Mouse (Mus musculus): ENCODE measurements around the gene Rad51c.
"Not testable (repeated sequence)": the region's sequence is repeated elsewhere in the genome, so short reads cannot be mapped to it uniquely, and the experiment has no call there.

Rad51c gene

DNA sequence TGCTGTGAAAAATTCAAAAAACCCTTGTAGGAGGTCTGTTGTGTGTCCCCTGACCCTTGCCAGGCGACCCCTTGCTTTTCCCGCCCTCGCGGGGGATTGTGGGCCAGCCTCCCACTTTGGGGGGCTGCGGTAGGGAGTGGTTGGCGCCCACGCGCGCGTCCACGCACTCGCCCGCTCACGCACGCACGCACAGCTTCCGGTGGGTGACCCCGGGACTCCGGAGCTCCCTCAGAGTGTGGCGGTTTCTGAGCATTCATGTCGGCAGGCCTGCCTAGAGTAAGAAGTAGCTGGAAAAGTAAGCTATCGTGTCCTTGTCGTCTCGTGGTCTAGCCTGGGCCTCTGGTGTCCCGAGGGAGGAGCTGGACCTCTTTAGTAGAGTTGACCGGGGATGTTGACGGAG, at the start of gene Rad51c, which contains the start of gene Tex14:
TSS of gene Rad51c (minus strand) at position 79 of the 400 bp plus-strand sequence.
TSS of gene Tex14 (plus strand) at position 190 of the 400 bp plus-strand sequence.
- DNase-seq = peak; percentile 21

DNA sequence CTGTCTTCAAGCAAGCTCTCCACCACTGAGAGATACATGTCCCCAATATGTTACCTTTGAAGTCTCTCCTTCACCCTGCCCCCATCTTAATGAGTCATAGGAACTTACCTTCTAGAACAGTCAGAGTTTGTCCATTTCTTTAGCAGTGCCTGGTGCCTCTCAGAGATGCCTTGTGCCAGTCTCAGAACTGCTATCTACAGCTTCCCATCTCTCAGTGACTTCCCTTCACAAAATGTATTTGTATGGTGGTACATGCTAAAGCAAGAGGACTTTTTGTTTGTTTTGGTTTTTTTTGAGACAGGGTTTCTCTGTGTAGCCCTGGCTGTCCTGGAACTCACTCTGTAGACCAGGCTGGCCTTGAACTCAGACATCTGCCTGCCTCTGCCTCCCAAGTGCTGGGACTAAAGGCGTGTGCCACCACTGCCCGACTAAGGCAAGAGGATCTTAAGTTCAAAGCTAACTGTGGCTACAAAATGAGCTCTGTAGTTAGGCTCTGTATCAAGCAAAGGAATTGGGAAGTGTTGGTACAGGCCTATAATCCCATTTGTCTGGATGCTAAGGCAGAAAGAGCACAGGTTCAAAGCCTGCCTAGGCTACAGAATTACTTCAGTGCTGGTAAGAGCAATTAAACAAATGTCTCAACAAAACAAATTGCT, 49.4 kb upstream of the Rad51c start:
- DNase-seq = no peak

DNA sequence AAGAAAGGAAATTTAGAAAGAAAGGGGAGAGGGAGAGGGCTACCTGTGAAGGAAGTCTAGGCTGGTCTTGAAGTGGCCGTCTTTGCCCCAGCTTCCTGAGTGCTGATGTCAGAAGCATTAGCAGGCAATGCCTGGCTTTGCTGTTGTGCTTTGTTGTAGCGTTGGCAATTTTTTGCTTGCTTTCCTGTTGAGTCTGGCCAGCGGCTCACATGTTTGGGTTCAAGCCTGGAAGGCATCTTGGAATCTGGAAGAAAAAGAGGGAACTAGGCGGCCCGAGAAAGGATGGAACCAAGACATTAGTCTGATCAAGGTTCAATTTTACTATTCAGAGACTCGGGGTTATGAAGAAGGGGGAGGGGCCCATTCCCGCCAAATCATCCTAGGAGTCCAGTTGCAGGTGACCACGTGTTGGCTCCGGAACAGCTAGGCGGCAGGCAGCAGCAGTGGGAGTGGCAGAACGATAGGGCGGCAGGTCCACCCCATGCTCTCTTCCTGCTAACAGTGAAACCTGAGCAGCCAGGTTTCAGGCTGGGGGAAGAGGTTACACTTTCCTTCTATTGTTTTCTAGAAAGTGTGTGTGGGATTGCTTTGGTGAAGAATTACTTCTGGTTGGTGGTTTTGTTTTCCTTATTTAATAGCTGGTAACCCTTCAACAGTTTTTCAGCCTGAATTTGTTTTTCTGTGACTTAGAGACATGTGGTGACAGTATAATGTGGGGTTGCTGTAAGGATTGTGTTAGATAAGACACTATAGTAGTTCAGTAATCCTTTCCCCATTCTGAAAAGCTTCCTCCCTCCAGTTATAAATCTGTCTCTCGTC, 48.7 kb upstream of the Rad51c start:
- DNase-seq = no peak

DNA sequence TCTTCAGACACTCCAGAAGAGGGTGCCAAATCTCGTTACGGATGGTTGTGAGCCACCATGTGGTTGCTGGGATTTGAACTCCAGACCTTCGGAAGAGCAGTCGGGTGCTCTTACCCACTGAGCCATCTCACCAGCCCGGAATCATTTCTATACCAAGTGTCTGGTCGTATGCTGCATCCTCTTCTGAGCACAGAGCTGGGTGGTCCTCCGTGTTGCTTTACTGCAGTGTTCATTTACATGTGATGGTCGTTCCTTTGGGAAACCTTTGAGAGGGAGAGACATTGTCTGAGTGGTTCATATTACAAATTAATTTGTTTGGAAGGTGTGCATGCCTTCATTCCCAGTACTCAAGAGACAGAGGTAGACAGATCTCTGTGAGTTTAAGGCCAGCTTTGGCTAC, 48.0 kb upstream of the Rad51c start:
- not testable (repeated sequence) for DNase-seq

DNA sequence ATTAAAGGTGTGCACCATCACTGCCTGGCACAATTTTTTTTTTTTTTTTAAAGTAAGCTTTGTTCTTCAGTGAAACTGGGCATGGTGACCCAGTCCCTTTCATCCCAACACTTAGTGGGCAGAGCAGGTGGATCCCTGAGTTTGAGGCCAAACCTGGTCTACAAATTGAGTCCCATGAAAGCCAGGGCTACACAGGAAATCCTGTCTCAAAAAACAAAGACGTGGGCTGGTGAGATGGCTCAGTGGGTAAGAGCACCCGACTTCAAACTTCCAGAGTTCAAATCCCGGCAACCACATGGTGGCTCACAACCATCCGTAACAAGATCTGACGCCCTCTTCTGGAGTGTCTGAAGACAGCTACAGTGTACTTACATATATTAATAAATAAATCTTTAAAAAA, 45.1 kb upstream of the Rad51c start:
- not testable (repeated sequence) for DNase-seq

DNA sequence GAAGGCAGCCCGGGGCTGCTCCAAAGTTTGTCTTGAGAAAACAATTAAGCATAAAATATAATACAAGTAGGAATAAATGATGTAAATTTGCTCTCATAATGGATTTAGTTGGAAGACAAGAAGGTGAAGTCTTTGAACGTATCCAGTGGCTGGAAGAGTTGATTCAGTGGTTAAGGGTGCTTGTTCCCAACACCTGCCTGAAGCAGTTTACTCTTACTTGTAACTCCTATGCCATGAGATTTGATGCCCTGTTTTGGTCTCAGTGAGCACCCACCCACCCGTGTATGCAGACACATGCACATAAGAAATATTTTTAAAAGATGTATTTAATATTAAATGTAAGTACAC, 44.4 kb upstream of the Rad51c start:
- no peak for DNase-seq

DNA sequence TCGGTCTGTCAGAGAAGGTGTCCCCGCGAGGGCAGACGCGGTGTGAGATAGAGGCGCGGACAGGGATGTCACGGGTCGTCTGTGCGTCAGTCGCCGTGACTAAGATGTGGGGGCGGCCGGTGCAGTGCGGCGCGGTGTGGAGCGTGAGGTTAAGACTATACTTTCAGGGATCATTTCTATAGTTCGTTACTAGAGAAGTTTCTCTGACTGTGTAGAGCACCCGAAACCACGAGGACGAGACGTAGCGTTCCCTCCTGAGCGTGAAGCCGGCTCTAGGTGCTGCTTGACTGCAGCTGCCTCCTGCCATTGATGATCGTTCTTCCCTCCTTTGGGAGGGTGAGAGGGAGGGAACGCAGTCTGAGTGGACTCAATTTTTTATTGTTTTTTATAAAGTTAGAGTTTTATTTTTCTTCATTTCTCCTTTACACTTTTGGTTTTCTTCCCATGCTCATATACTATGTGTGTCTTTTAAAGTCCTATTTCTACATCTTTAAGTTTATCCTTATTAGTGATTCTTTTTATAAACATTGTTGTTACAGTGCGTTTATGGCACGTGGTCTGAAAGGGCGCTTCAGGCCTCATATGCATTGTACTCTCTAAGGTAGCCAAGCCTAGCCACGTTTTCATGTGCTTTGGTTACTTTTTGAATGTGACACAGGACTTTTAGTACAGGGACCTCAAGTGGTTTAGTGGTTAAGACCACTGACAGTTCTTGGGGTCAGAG, 43.9 kb upstream of the Rad51c start:
- DNase-seq = peak; percentile 49

DNA sequence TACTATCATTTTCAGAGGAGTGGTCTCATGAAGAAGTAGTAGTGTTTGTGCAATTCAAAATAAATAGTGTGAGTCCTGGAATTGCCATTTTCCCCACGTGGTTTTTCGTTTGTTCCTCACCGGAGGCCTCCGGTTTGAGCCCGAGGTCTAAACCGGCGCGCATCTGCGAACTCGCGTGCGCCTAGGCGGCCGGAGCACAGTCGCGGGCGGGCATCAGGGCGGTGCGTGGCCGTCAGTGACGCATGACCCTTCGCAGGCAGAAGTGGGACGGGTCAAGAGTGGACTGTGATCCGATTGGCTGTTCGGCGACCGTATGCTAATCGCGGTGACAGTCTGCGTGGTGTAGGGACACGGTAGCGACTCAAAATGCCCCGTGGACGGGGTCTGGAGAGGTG, 43.3 kb upstream of the Rad51c start:
- peak; percentile 96 for DNase-seq

DNA sequence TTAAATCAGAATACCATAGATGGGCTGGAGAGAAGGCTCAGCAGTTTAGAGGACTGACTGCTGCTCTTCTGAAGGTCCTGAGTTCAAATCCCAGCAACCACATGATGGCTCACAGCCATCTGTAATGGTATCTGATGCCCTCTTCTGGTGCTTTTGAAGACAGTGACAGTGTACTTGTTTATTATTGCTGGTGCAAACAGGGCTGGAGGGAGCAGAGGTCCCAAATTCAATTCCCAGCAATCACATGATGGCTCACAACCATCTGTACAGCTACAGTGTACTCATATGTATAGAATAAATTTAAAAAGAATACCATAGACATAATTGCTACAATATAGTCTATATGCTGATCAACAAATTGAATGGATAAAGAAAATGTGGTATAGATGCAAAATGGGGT, 42.7 kb upstream of the Rad51c start:
- DNase-seq = no peak

DNA sequence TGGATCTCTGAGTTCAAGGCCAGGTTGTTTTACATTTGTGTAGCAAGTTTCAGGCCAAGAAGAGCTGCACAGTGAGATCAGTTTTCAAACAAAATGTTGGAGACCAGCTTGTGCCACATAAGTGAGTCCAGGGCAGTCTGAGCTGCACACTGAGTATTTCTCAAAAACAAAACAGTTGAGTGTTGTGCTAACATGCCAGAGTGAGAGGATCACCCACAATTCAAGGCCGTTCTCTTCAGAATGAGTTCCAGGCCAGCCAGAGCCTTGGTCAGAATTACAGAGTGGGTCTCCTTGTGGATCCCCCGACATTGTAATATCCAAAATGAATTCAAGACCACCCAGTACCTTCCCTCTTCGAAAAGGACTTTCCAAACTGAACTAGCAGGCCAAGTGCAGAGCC, 41.4 kb upstream of the Rad51c start:
- no peak for DNase-seq

DNA sequence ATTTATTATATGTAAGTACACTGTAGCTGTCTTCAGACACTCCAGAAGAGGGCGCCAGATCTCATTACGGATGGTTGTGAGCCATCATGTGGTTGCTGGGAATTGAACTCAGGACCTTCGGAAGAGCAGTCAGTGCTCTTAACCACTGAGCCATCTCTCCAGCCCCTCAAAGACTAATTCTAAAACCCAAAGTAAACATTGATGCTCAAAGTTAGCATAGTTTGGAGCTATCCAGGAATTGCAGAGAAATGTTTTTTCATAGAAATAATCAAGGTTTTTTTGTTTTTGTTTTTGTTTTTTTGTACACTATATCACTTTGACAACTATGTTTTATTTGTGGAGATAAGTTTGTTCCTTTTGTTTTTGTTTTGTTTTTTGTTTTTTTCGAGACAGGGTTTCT, 40.8 kb upstream of the Rad51c start:
- not testable (repeated sequence) for DNase-seq

DNA sequence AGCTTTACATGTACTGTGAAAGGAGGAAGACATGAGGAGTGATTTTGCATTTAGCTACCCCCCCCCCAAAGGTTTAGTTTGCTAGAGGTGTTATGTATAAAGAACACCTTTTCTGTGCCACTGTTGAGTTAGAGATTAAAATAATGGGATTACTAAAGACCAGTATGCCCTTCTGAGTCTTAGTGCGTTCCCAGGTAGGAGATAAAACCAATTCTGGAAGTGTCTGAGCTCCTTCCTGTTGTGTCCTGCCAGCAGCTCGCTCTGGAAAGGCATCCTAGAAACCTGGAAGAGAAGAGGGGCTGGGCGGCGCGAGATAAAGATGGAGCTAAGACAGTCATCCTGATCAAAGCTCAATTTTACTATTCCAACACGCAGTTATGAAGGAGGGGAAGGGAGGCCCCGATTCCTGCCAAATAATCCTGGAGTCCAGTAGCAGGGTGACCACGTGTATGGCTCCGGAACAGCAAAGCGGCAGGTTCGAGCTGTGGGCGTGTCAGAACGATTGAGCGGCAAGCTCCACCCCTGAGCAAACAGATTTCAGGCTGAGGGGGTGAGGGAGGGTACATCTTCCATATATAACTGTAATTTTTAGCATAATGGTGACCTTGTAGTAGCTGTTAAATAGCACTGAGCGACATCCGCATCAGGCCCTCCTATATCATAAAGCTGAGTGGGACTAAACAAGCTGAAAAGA, 40.1 kb upstream of the Rad51c start:
- no peak for DNase-seq

DNA sequence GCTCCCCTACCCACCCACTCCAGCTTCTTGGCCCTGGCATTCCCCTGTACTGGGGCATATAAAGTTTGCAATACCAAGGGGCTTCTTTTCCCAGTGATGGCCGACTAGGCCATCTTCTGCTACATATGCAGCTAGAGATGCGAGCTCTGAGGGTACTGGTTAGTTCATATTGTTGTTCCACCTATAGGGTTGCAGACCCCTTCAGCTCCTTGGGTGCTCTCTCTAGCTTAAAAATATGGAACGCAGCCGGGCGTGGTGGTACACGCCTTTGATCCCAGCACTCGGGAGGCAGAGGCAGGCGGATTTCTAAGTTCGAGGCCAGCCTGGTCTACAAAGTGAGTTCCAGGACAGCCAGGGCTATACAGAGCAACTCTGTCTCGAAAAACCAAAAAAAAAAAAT, 39.3 kb upstream of the Rad51c start:
- DNase-seq = not testable (repeated sequence)

DNA sequence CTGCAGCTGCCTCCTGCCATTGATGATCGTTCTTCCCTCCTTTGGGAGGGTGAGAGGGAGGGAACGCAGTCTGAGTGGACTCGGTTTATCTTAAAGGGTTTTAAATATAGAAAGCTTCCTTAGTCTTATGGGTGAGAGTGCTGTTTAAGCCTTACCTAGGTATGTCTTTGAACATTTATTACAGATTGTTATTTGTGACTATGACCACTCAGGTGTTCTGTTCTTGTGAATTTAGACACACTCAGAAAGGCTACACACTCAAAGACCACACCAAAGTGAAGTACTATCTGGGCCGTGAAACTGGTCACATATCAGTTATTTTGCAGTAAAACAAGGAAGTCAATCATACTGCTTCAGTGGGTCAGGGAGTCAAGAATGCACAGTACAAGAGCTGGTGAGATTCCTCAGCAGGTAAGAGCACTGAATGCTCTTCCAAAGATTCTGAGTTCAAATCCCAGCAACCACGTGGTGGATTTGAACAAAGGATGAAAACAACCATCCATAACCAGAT, 38.7 kb upstream of the Rad51c start:
- DNase-seq = peak; percentile 72

DNA sequence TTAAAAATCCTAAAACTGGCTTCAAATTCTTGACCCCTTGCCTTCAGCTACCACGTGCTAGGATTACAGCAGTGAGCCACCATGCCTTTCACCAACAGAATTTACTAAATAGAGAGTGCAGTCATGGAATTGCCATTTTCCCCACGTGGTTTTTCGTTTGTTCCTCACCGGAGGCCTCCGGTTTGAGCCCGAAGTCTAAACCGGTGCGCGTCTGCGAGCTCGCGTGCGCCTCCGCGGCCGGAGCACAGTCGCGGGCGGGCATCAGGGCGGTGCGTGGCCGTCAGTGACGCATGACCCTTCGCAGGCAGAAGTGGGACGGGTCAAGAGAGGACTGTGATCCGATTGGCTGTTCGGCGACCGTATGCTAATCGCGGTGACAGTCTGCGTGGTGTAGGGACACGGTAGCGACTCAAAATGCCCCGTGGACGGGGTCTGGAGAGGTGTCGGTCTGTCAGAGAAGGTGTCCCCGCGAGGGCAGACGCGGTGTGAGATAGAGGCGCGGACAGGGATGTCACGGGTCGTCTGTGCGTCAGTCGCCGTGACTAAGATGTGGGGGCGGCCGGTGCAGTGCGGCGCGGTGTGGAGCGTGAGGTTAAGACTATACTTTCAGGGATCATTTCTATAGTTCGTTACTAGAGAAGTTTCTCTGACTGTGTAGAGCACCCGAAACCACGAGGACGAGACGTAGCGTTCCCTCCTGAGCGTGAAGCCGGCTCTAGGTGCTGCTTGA, 38.1 kb upstream of the Rad51c start:
- DNase-seq = peak; percentile 87

DNA sequence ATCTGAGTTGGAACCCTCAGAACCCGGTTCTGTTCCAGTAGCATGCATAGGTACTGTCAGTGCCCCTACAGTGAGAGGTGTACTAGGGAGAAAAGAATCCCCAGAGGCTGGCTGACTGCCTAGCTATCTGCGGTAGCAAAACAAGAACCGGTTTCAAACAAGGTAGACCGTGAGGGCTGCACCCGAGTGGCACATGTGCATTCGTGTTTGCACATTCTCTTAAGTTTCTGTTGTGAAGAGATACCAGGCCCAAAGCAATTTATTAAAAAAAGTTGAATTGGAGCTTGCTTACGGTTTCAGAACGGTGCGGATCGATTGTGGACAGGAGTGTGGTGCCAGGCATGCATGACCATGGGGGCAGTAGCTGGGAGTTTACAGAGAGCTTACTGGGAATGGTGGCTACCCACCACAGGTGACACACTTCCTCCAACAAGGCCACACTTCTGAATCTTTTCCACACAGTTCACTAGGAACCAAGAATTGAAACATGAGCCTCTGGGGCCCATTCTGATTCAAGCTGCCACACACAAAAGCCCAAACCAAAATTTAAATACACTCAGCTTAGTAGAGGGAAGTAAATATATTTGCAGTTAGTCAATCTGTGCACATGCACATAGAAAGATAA, 35.2 kb upstream of the Rad51c start:
- no peak for DNase-seq

DNA sequence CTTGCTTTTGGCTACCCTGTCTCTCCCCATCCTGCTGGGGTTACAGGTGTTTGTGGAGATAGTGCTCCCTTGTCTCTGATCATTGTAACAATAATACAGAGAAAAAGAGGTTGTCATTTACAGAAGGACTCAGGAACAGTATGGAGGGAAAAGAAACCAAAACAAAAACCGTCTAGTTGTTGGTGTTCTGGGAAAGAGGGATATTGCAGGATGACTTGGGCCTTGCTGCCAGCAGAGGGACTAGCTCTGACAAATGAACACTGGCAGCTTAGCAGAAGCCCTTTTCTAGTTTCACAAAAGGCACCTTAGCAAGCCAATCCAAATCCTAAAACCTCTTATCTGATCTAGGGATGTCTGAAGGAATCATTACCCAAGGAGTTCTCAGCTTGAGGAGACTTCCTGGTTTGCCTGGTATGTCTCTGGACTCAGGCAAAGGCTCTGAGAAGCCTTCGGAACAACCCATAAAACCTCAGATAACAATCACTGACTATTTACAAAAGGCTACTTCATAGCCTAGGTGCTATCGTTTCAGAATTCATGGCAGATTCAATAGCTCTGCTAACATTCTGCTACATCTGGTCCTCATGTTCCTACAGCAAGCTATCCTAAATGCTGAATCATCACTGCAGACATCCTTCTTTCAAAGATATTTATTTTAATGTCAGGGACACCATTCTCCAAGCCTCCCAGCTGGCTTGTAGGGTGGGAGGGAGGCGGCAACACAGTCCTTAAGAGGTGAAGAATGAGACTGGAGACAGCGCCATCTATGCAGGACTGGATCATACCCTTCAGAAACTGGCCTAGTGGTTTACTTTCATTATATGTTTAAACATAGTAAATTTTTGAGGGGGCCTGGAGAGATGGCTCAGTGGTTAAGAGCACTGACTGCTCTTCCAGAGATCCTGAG, 31.8 kb upstream of the Rad51c start:
- DNase-seq = no peak

DNA sequence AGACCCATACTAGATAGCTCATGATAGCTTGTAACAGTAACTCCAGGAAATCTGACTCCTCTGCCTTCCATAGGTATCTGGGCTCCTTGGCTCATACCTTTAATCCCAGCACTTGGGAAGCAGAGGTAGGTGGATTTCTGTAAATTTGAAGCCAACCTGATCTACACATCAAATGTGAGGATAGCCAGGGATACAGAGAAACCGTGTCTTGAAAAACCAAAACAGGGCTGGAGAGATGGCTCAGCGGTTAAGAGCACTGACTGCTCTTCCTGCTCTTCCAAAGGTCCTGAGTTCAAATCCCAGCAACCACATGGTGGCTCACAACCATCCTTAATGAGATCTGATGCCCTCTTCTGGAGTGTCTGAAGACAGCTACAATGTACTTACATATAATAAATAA, 30.4 kb upstream of the Rad51c start:
- DNase-seq = not testable (repeated sequence)

DNA sequence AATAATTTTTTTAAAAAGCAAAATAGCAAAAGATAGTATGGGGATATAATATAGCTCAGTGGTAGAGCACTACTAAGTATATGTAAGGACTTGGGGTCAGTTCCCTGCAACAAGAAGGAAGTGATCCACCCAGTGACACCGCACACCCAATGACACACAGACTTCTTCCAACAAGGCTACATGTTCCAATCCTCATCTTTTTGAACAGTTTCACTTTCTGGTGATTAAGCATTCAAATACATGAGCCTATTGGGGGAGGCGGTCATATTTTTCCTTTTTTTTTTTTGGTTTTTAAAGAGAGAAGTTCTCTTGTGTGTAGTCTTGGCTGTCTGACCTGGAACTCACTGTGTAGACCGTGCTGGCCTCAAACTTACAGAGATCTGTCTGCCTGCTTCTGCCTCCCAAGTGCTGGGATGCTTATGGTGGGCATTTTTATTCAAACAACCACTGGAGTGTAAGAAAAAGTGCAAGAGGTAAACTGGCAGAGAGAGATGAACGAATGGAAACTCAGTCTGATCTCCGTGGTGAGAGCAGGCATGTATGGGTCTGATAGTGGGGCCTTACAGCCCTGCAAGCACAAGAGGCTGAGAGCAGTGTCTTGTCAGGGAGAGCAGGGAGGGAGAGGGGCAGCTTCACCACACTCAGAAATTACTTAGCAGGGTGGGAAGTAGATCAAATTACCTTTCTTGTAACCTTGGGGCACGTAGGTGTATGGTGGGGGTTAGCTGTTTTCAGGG, 28.3 kb upstream of the Rad51c start:
- no peak for DNase-seq

DNA sequence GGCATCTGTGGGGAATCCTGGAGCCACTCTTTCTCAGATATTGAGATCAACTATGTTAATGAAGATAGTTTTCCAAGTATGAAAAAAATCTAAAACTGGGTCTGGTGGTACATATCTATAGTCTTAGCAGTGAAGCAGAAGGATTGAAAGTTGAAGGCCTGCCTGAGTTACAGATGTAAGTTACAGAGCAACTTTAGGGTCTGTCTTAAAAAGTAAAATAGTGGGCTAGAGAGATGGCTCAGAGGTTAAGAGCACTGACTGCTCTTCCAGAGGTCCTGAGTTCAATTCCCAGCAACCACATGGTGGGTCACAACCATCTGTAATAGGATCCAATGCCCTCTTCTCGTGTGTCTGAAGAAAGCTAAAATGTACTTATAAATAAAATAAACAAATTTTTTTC, 27.7 kb upstream of the Rad51c start:
- DNase-seq = no peak
